Mouse (Mus musculus) lung, embryonic 14.5 days (tissue): ENCODE results near the gene Tnrc6b. TPM values are rescaled to one million over a fixed set of nuclear protein-coding genes. Genes with fewer than 3 reads are reported as not detected.
A peak's percentile ranks its signal among the peaks of the same experiment; 100 is the strongest.

Source experiments
- ATAC-seq: fragments of 200-750 bp; cut with Nextera tagmentation; 2 replicates; pipeline ENCODE4 v1.8.0; 2017; ENCODE audit warnings: mild to moderate bottlenecking, moderate TSS enrichment, moderate library complexity; ENCODE audit not compliant: insufficient read depth
- DNase-seq: peaks from one replicate; pipeline ENCODE4 v3.0.0-alpha.2; 2015
- H3K27ac ChIP-seq: fragments of 300-500 bp; sonication (generic); 2 replicates; pipeline ENCODE4 v1.5.1; 2014; ENCODE audit warnings: low read depth, mild to moderate bottlenecking, moderate library complexity
- H3K27me3 ChIP-seq: fragments of 300-500 bp; sonication (generic); 2 replicates; pipeline ENCODE4 v1.6.1; 2014; ENCODE audit warnings: low read length, control low read depth; ENCODE audit not compliant: insufficient read depth
- H3K36me3 ChIP-seq: fragments of 300-500 bp; sonication (generic); 2 replicates; pipeline ENCODE4 v1.6.1; 2014; ENCODE audit warnings: control low read depth; ENCODE audit not compliant: insufficient read depth
- H3K4me1 ChIP-seq: fragments of 300-500 bp; sonication (generic); 2 replicates; pipeline ENCODE4 v1.6.1; 2014; ENCODE audit warnings: antibody characterized with exemption, control low read depth; ENCODE audit not compliant: insufficient read depth
- H3K4me2 ChIP-seq: fragments of 300-500 bp; sonication (generic); 2 replicates; pipeline ENCODE4 v1.6.1; 2014; ENCODE audit warnings: mild to moderate bottlenecking
- H3K4me3 ChIP-seq: fragments of 300-500 bp; sonication (generic); 2 replicates; pipeline ENCODE4 v1.5.1; 2014; ENCODE audit warnings: low read depth, low read length
- H3K9ac ChIP-seq: fragments of 300-500 bp; sonication (generic); 2 replicates; pipeline ENCODE4 v1.6.1; 2014
- H3K9me3 ChIP-seq: fragments of 300-500 bp; sonication (generic); 2 replicates; pipeline ENCODE4 v1.6.1; 2016; ENCODE audit warnings: low read depth, low read length, control low read depth
- CTCF ChIP-seq: IDR thresholded peaks from 2 replicates; pipeline ENCODE4 v1.5.1; 2016; ENCODE audit warnings: antibody characterized with exemption, low read depth
- WGBS: fragments of 180-500 bp; shearing (Covaris S2); extraction: QIAGEN DNeasy Blood & Tissue Kit; methylation state at CpG from one replicate; pipeline ENCODE4 v1.1.7; 2014; 5-methylcytosine and 5-hydroxymethylcytosine counted together
- polyA plus RNA-seq: library from polyadenylated mRNA; unstranded; fragments of >200 nt; fragmentation: Nextera tagmentation; extraction: Ambion mirVana; gene quantifications from 2 replicates; pipeline ENCODE4 v1.2.1, GENCODE M21; 2014

Gene Tnrc6b
- polyA plus RNA-seq, 1 experiment from 2014 or later, result 17.5 TPM

DNA sequence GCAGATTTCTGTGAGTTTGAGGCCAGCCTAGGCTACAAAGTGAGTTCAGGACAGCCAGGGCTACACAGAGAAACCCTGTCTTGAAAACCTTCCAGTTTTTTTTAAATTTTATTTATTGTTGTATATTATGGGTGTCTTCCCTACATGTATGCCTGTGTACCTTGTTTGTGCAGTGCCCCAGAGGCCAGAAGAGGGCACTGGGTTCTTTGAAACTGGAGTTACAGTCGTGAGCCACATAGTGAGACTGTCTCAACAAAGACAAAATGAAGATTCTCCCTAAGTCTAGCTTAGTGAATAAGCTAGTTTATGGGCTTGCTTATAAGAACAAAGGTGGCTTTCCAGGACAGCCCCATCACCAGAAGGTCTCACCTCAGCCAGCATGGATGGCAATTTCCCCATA is 25.4 kb downstream of the Tnrc6b start:
- H3K36me3 ChIP-seq, result no peaks in the 10 kb centered on the region
- no peaks in the 10 kb centered on the region for H3K27me3 ChIP-seq
- H3K9me3 ChIP-seq, result no peaks in the 10 kb centered on the region
- DNase-seq, result no peak
- no peak overlapping the region for H3K9ac ChIP-seq
- H3K27ac ChIP-seq, result no peak overlapping the region
- WGBS, result 65% methylated on average over 1 of the region's 1 CpGs
- no peak overlapping the region for H3K4me2 ChIP-seq
- no peak for TF ChIP-seq CTCF
- H3K4me1 ChIP-seq, result peaks cover 15% of the 10 kb centered on the region
- H3K4me3 ChIP-seq, result no peak overlapping the region
- no peak for ATAC-seq

GRCm38 (mm10) chr15:80738244-80738643 is 27.1 kb downstream of the Tnrc6b start:
- 0 out of 2 replicates have a peak, but pooled peaks cover 6% of the 10 kb centered on the region for H3K4me1 ChIP-seq
- H3K9ac ChIP-seq, result no peak overlapping the region
- TF ChIP-seq CTCF, result no peak
- no peak overlapping the region for H3K4me2 ChIP-seq
- no peaks in the 10 kb centered on the region for H3K9me3 ChIP-seq
- DNase-seq (no peak), ATAC-seq (no peak)
- no peak overlapping the region for H3K4me3 ChIP-seq
- H3K36me3 ChIP-seq, result no peaks in the 10 kb centered on the region
- WGBS, result 98% methylated on average over 2 of the region's 2 CpGs
- no peak overlapping the region for H3K27ac ChIP-seq
- no peaks in the 10 kb centered on the region for H3K27me3 ChIP-seq

- Histone ChIP-seq H3K27ac (0 out of 2 replicates have a peak overlapping the region, but pooled peaks have one; percentile 1), H3K27me3 (no peaks in the 10 kb centered on the region), H3K4me1 (0 out of 2 replicates have a peak, but pooled peaks cover 6% of the 10 kb centered on the region), H3K9ac (no peak overlapping the region), H3K4me3 (no peak overlapping the region), H3K4me2 (no peak overlapping the region), H3K36me3 (no peaks in the 10 kb centered on the region), H3K9me3 (no peaks in the 10 kb centered on the region)
- no peak for ATAC-seq
- TF ChIP-seq CTCF, result no peak
- no peak for DNase-seq
- WGBS, result 81% methylated on average over 1 of the region's 1 CpGs
Observed at GRCm38 (mm10) chr15:80739972-80740371, 28.9 kb downstream of the Tnrc6b start.

DNA sequence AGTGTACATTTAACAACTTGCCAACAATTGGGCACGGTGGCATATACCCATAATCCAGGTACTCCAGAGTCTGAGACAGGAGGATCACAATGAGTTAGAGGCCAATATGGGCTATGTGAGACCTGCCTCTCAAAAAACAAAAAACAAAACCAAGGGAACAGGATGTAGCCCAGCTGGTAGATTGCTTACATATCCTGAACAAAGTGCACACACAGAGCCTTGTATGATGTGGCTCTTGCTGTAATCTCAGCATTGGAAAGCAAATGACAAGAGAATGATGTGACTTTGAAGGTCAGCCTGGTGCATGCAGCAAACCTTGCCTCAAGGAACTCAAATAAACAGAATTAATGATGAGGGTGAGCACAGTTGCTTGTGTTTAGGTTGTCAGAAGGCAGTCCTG is 30.7 kb downstream of the Tnrc6b start:
- Histone ChIP-seq H3K27ac (no peak overlapping the region), H3K9ac (no peak overlapping the region), H3K4me3 (no peak overlapping the region), H3K27me3 (no peaks in the 10 kb centered on the region), H3K36me3 (no peaks in the 10 kb centered on the region), H3K9me3 (no peaks in the 10 kb centered on the region), H3K4me1 (0 out of 2 replicates have a peak, but pooled peaks cover 6% of the 10 kb centered on the region), H3K4me2 (no peak overlapping the region)
- no peak for TF ChIP-seq CTCF
- DNase-seq (no peak), ATAC-seq (no peak)
- 79% methylated on average over 1 of the region's 1 CpGs for WGBS

DNA sequence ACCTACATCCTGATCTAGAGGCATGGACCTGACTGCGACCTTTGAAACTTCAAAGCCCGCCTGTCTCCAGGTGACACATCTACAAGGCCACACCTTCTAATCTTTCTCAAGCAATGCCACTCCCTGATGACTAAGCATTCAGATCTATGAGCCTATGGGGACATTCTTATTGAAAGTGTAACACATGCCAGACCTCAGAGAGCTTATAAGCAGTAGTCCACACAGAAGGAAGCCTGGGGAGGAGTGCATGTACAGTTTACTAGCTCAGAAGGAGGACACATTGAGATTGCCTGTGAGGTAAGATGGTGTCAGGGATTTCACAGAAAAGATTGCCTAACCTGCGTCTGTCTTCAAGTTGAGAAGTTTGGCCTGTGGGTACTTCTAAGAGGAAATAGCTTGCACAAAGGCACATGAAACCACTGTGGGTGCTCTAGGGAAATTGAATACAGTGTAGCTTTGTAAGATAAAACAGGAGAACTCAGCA is 31.9 kb downstream of the Tnrc6b start:
- no peak for DNase-seq
- Histone ChIP-seq H3K9me3 (no peaks in the 10 kb centered on the region), H3K27me3 (no peaks in the 10 kb centered on the region), H3K4me3 (no peak overlapping the region), H3K9ac (no peak overlapping the region), H3K36me3 (no peaks in the 10 kb centered on the region), H3K27ac (no peak overlapping the region), H3K4me2 (no peak overlapping the region), H3K4me1 (0 out of 2 replicates have a peak, but pooled peaks cover 6% of the 10 kb centered on the region)
- TF ChIP-seq CTCF, result no peak
- no peak for ATAC-seq
- 81% methylated on average over 3 of the region's 3 CpGs for WGBS

- H3K4me2 ChIP-seq, result no peak overlapping the region
- no peak overlapping the region for H3K27ac ChIP-seq
- H3K4me1 ChIP-seq, result 0 out of 2 replicates have a peak, but pooled peaks cover 6% of the 10 kb centered on the region
- no peak for ATAC-seq
- H3K36me3 ChIP-seq, result no peaks in the 10 kb centered on the region
- H3K27me3 ChIP-seq, result no peaks in the 10 kb centered on the region
- H3K9ac ChIP-seq, result no peak overlapping the region
- H3K4me3 ChIP-seq, result no peak overlapping the region
- no peak for TF ChIP-seq CTCF
- WGBS, result 79% methylated on average over 7 of the region's 7 CpGs
- DNase-seq, result no peak
- no peaks in the 10 kb centered on the region for H3K9me3 ChIP-seq
Observed at GRCm38 (mm10) chr15:80743606-80744005, 32.5 kb downstream of the Tnrc6b start.

- DNase-seq (no peak), ATAC-seq (no peak)
- Histone ChIP-seq H3K27ac (no peak overlapping the region), H3K9me3 (no peaks in the 10 kb centered on the region), H3K27me3 (no peaks in the 10 kb centered on the region), H3K9ac (no peak overlapping the region), H3K36me3 (no peaks in the 10 kb centered on the region), H3K4me1 (0 out of 2 replicates have a peak, but pooled peaks cover 3% of the 10 kb centered on the region), H3K4me3 (no peak overlapping the region), H3K4me2 (no peak overlapping the region)
- TF ChIP-seq CTCF, result no peak
- 78% methylated on average over 3 of the region's 3 CpGs for WGBS
Observed at GRCm38 (mm10) chr15:80744667-80745422, 33.7 kb downstream of the Tnrc6b start.
